Mouse (Mus musculus) ES-E14 (cell line): Measurements from ENCODE around the gene Ndufb10.

ENCODE experiments used
- CHD2 ChIP-seq: IDR thresholded peaks from 2 replicates; pipeline ENCODE4 v1.6.1; 2014; ENCODE audit warnings: mild to moderate bottlenecking, low read depth, low read length, inconsistent platforms
- MAFK ChIP-seq: IDR thresholded peaks from 2 replicates; pipeline ENCODE4 v1.6.1; 2014; ENCODE audit warnings: mild to moderate bottlenecking, low read depth, low read length, inconsistent platforms; ENCODE audit not compliant: insufficient read depth
- ZC3H11A ChIP-seq: IDR thresholded peaks from 2 replicates; pipeline ENCODE4 v1.6.1; 2012; ENCODE audit warnings: low read depth, mild to moderate bottlenecking, inconsistent platforms, low read length, borderline replicate concordance

DNA sequence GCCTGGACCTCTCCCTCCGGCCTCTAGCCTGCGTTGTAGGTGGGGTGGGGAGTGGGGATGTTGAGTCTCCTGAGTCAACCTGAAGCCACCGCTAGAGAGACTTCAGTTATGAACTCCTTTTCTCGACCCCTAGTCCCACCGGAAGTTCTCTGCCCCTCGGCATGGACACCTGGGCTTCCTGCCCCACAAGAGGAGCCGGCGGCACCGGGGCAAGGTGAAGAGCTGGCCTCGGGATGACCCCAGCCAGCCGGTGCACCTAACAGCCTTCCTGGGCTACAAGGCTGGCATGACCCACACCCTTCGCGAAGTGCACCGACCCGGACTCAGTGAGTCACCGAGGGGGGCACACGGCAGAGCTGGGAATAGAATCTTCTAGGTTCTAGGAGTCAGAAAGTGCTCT lies 3.9 kb upstream of the Ndufb10 start:
- TF ChIP-seq CHD2, result no peak
- no peak for TF ChIP-seq ZC3H11A
- no peak for TF ChIP-seq MAFK
